Mouse (Mus musculus): Measurements from ENCODE around the gene Hist1h2aa. TPM values are rescaled to one million over a fixed set of nuclear protein-coding genes. Genes with fewer than 3 reads are reported as not detected.

Gene Hist1h2aa
- polyA plus RNA-seq, 1 experiment, result not detected

DNA sequence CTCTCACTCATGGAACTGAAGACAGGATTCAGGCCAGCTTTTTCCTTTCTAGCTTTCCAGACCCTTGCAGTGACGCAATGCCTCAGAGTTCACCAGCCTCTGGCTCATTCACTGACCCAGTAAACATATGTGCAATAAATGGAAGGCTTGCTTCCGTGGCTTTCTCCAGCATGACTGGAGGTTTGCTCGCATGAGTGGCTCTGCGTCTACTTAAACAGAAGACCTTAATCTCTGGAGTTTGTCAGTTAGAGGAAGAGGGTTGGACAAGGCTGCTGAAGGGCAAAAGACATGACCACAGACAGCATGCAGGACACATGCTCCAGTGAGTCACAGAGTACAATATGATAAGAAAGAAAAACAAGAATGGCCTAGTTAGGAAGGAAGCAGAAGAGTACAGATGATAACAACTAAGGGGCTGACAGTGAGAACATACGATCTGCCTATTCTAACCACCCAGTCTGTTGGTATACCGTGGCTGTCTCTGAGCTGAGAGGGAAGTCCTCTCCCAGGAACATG is 20.4 kb upstream of the Hist1h2aa start:
- no peak for TF ChIP-seq USF1 (IDR thresholded peaks at IDR 0.05; ENCODE audit: low read depth)
- no peak for TF ChIP-seq REST (IDR thresholded peaks at IDR 0.05; ENCODE audit: insufficient read depth, insufficient read length)
- 0 out of 2 replicates have a peak, but pooled peaks have one; percentile 21 for TF ChIP-seq CEBPB (IDR thresholded peaks at IDR 0.05; ENCODE audit: insufficient read depth, poor library complexity, severe bottlenecking)
- no peak for TF ChIP-seq MAX (IDR thresholded peaks at IDR 0.05; ENCODE audit: low read depth)
- no peak for TF ChIP-seq SRF (IDR thresholded peaks at IDR 0.05; ENCODE audit: control insufficient read depth, insufficient read length, low read depth)
- no peak for TF ChIP-seq TCF12 (IDR thresholded peaks at IDR 0.05; ENCODE audit: insufficient read depth, poor library complexity, severe bottlenecking)
- peak in 1 of 3 experiments; percentile 32 for TF ChIP-seq MYOD1 (IDR thresholded peaks at IDR 0.05; ENCODE audit: control insufficient read depth in 1 of 3, insufficient read length in 2 of 3, low read depth in 2 of 3)
- TF ChIP-seq MYOG (IDR thresholded peaks at IDR 0.05; ENCODE audit: control insufficient read depth in 1 of 3, insufficient read depth in 1 of 3, insufficient read length in 2 of 3, low read depth in 2 of 3), result peak in 1 of 3 experiments; percentile 12
- no peak for TF ChIP-seq POLR2A (IDR thresholded peaks at IDR 0.05; ENCODE audit: insufficient read length, low read depth)
- no peak for TF ChIP-seq POLR2AphosphoS2 (IDR thresholded peaks at IDR 0.05; ENCODE audit: insufficient read length, low read depth)
- no peaks in the 10 kb centered on the region for H3K27me3 ChIP-seq (ENCODE audit: control insufficient read depth, insufficient read depth, insufficient read length)
- no peaks in the 10 kb centered on the region for H3K79me2 ChIP-seq (ENCODE audit: control insufficient read depth, insufficient read depth)
- peak overlapping the region; percentile 55 for H3K4me2 ChIP-seq (ENCODE audit: low read depth)
- no peaks in the 10 kb centered on the region for H3K36me3 ChIP-seq (ENCODE audit: control insufficient read depth, insufficient read depth)
- H3ac ChIP-seq (ENCODE audit: control insufficient read depth, insufficient read length), result no peak overlapping the region
- H3K4me3 ChIP-seq, result no peak overlapping the region

DNA sequence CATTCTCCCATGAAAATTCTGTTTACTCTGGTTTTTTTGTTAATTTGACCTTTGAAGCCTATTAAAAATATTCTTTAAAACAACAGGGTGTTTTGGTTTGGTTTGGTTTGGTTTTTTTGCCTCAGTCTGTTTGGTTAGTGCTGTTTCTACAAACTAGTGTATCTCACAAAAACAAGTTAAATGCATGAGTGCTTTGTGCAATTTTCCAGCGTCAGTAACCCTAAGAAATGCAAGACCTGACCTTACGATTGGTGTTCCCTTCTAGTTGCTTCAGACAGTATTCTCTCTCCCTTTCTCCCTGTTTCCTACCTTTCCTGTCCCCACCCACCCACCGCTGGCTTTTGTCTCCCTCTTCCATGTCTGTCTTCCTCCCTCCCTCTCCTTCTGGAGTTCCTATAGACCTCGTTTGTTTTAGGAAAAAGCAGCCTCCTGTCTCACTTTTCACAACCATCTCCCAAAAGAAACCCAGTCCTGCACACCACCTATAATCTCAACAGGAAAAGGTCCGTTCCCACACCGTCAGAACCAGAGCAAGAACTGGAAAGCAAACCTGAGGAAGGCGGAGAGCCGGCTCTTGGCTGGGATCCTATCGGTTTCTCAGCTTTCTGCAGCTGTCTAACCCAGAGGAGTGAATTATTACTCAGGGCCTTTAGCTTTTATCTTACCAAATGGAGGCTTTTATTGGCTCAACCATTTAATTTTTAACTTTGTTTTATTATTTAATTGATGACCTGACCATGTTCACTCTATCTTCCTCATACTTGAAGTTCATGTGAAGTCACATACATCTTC is 19.7 kb upstream of the Hist1h2aa start, which contains the start of gene Slc17a4:
TSS of gene Slc17a4 (minus strand) at position 634 of the 792 bp plus-strand sequence.
- H3K27me3 ChIP-seq (ENCODE audit: control insufficient read depth, insufficient read depth, insufficient read length), result no peaks in the 10 kb centered on the region
- no peak within 1 kb of the TSS for H3ac ChIP-seq (ENCODE audit: control insufficient read depth, insufficient read length)
- TF ChIP-seq TCF3 (IDR thresholded peaks at IDR 0.05; ENCODE audit: insufficient read length, low read depth) (no peak), POLR2AphosphoS2 (IDR thresholded peaks at IDR 0.05; ENCODE audit: insufficient read length, low read depth) (no peak), TCF12 (IDR thresholded peaks at IDR 0.05; ENCODE audit: insufficient read depth, poor library complexity, severe bottlenecking) (no peak), E2F4 (IDR thresholded peaks at IDR 0.05; ENCODE audit: insufficient read depth) (no peak), MAX (IDR thresholded peaks at IDR 0.05; ENCODE audit: low read depth) (no peak), SRF (IDR thresholded peaks at IDR 0.05; ENCODE audit: control insufficient read depth, insufficient read length, low read depth) (no peak), USF1 (IDR thresholded peaks at IDR 0.05; ENCODE audit: low read depth) (no peak), REST (IDR thresholded peaks at IDR 0.05; ENCODE audit: insufficient read depth, insufficient read length) (no peak), POLR2A (IDR thresholded peaks at IDR 0.05; ENCODE audit: insufficient read length, low read depth) (no peak), MYOG (IDR thresholded peaks at IDR 0.05; ENCODE audit: control insufficient read depth in 1 of 3, insufficient read depth in 1 of 3, insufficient read length in 2 of 3, low read depth in 2 of 3) (no peak), CEBPB (IDR thresholded peaks at IDR 0.05; ENCODE audit: insufficient read depth, poor library complexity, severe bottlenecking) (no peak)
- peak within 1 kb of the TSS; percentile 55 for H3K4me2 ChIP-seq (ENCODE audit: low read depth)
- H3K4me3 ChIP-seq, result no peak within 1 kb of the TSS
- no peaks in the 10 kb centered on the region for H3K36me3 ChIP-seq (ENCODE audit: control insufficient read depth, insufficient read depth)
- no peaks in the 10 kb centered on the region for H3K79me2 ChIP-seq (ENCODE audit: control insufficient read depth, insufficient read depth)

DNA sequence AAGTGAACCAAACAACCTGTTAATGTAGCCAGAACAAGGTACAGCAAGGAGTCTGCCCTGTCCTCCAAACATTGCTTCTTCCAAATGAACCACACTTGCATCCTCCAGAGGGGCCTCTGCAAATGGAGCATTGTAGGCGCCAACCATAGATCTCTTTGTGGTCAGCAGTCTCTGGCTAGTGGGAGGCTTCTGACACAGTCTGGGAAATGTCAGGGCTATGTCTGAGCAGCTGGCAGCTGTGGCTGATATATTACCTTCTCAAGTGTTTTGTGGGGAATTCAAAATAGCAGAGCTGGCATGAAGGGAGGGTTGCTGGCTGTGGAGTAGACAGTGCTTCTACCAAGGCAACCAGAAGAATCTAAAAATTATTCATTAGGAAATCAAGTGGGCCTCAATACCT is 18.1 kb upstream of the Hist1h2aa start:
- no peaks in the 10 kb centered on the region for H3K36me3 ChIP-seq (ENCODE audit: control insufficient read depth, insufficient read depth)
- no peak overlapping the region for H3ac ChIP-seq (ENCODE audit: control insufficient read depth, insufficient read length)
- H3K4me3 ChIP-seq, result no peak overlapping the region
- no peaks in the 10 kb centered on the region for H3K27me3 ChIP-seq (ENCODE audit: control insufficient read depth, insufficient read depth, insufficient read length)
- peak overlapping the region; percentile 32 for H3K4me2 ChIP-seq (ENCODE audit: low read depth)
- peak; percentile 68 for TF ChIP-seq TCF3 (IDR thresholded peaks at IDR 0.05; ENCODE audit: insufficient read length, low read depth)
- TF ChIP-seq CEBPB (IDR thresholded peaks at IDR 0.05; ENCODE audit: insufficient read depth, poor library complexity, severe bottlenecking), result no peak
- no peak for TF ChIP-seq POLR2AphosphoS2 (IDR thresholded peaks at IDR 0.05; ENCODE audit: insufficient read length, low read depth)
- no peak for TF ChIP-seq MAX (IDR thresholded peaks at IDR 0.05; ENCODE audit: low read depth)
- no peak for TF ChIP-seq E2F4 (IDR thresholded peaks at IDR 0.05; ENCODE audit: insufficient read depth)
- TF ChIP-seq TCF12 (IDR thresholded peaks at IDR 0.05; ENCODE audit: insufficient read depth, poor library complexity, severe bottlenecking), result peak; percentile 67
- no peak for TF ChIP-seq SRF (IDR thresholded peaks at IDR 0.05; ENCODE audit: control insufficient read depth, insufficient read length, low read depth)
- TF ChIP-seq USF1 (IDR thresholded peaks at IDR 0.05; ENCODE audit: low read depth), result no peak
- peak; percentile 82 to 88 (median 84) for TF ChIP-seq MYOD1 (IDR thresholded peaks at IDR 0.05; ENCODE audit: control insufficient read depth in 1 of 3, insufficient read length in 2 of 3, low read depth in 2 of 3)
- TF ChIP-seq POLR2A (IDR thresholded peaks at IDR 0.05; ENCODE audit: insufficient read length, low read depth), result no peak
- TF ChIP-seq MYOG (IDR thresholded peaks at IDR 0.05; ENCODE audit: control insufficient read depth in 1 of 3, insufficient read depth in 1 of 3, insufficient read length in 2 of 3, low read depth in 2 of 3), result peak in 2 of 3 experiments; percentile 40 to 81
- TF ChIP-seq REST (IDR thresholded peaks at IDR 0.05; ENCODE audit: insufficient read depth, insufficient read length), result no peak
- no peaks in the 10 kb centered on the region for H3K79me2 ChIP-seq (ENCODE audit: control insufficient read depth, insufficient read depth)

DNA sequence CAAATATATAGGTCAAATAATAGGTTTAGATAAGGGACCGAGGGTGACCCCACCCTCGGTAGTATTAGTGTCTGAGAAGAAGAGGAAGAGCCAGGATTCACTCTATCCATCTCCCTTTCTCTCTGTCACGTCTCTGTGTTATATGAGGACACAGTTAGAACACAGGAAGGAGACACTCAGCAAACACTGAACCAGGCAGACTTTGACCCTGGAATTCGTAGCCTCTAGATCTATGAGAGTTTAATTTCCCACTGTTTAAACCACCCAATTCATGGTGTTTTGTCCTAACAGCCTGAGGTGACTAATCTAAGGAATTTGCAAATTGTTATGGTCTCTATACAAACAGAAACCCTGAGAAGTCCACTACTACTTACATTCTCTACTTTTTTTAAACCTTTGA is 16.6 kb upstream of the Hist1h2aa start:
- H3K4me2 ChIP-seq (ENCODE audit: low read depth), result no peak overlapping the region
- TF ChIP-seq MYOD1 (IDR thresholded peaks at IDR 0.05; ENCODE audit: control insufficient read depth in 1 of 3, insufficient read length in 2 of 3, low read depth in 2 of 3) (no peak), POLR2A (IDR thresholded peaks at IDR 0.05; ENCODE audit: insufficient read length, low read depth) (no peak), MYOG (IDR thresholded peaks at IDR 0.05; ENCODE audit: control insufficient read depth in 1 of 3, insufficient read depth in 1 of 3, insufficient read length in 2 of 3, low read depth in 2 of 3) (no peak), TCF12 (IDR thresholded peaks at IDR 0.05; ENCODE audit: insufficient read depth, poor library complexity, severe bottlenecking) (no peak), CEBPB (IDR thresholded peaks at IDR 0.05; ENCODE audit: insufficient read depth, poor library complexity, severe bottlenecking) (no peak), USF1 (IDR thresholded peaks at IDR 0.05; ENCODE audit: low read depth) (no peak), SRF (IDR thresholded peaks at IDR 0.05; ENCODE audit: control insufficient read depth, insufficient read length, low read depth) (no peak), E2F4 (IDR thresholded peaks at IDR 0.05; ENCODE audit: insufficient read depth) (no peak), MAX (IDR thresholded peaks at IDR 0.05; ENCODE audit: low read depth) (no peak), POLR2AphosphoS2 (IDR thresholded peaks at IDR 0.05; ENCODE audit: insufficient read length, low read depth) (no peak), TCF3 (IDR thresholded peaks at IDR 0.05; ENCODE audit: insufficient read length, low read depth) (no peak), REST (IDR thresholded peaks at IDR 0.05; ENCODE audit: insufficient read depth, insufficient read length) (no peak)
- no peaks in the 10 kb centered on the region for H3K27me3 ChIP-seq (ENCODE audit: control insufficient read depth, insufficient read depth, insufficient read length)
- H3K36me3 ChIP-seq (ENCODE audit: control insufficient read depth, insufficient read depth), result no peaks in the 10 kb centered on the region
- H3K79me2 ChIP-seq (ENCODE audit: control insufficient read depth, insufficient read depth), result no peaks in the 10 kb centered on the region
- H3ac ChIP-seq (ENCODE audit: control insufficient read depth, insufficient read length), result no peak overlapping the region
- no peak overlapping the region for H3K4me3 ChIP-seq
